ENCODE assay signal across 11 mouse cellular contexts in genomic region chr8:114163871-114164270, GRCm38 (mm10). TPM values are rescaled to one million over a fixed set of nuclear protein-coding genes. Genes with fewer than 3 reads are reported as not detected.
"Had no signal": no experiment of that assay in that cellular context is flagged by ENCODE, and none has a peak within 500 bp of the region (broad histone marks: within the 10 kb centered on the region; RNA-seq: fewer than 3 reads in every experiment).

No protein-coding gene starts in this region.

- DNase-seq: lung, adult 18-20 months; lung, embryonic 14.5 days; lung, postnatal 10 days; lung, postnatal 4 days; right cerebral cortex, adult 18-20 months; right cerebral cortex, postnatal 25 days; thymus, adult 2 months; thymus, postnatal 25 days; thymus, postnatal 4 days had no signal

RNA-seq across cellular contexts. Expression of gene Vat1l, which starts 41.5 kb away (rescaled TPM):
- total RNA-seq: megakaryocyte, adult 5-6 weeks; megakaryocyte-erythroid progenitor cell, adult 5-6 weeks had no signal
